Mouse (Mus musculus) MEL (cell line): ENCODE measurements around the gene Smc3. TPM values are rescaled to one million over a fixed set of nuclear protein-coding genes. Genes with fewer than 3 reads are reported as not detected.

Source experiments
- DNase-seq: peaks from one replicate; pipeline ENCODE4 v3.0.0; 2011; ENCODE audit warnings: low read depth, low spot score
- H3K27ac ChIP-seq: 2 replicates; pipeline ENCODE4 v1.5.1; 2012; ENCODE audit warnings: low read depth, mild to moderate bottlenecking, control low read depth, low read length, moderate library complexity; ENCODE audit not compliant: control insufficient read depth
- H3K27me3 ChIP-seq, 2 experiments: fragments of 150-350 bp in 1 of 2; sonication (generic) in 1 of 2; 2 replicates each; pipeline ENCODE4 v1.6.1; 2012; ENCODE audit warnings: low read length in 2 of 2, mild to moderate bottlenecking in 2 of 2, improper control_type of control experiment in 1 of 2, moderate library complexity in 1 of 2; ENCODE audit not compliant: insufficient read depth in 2 of 2, control insufficient read depth in 1 of 2
- H3K36me3 ChIP-seq, 2 experiments: 2 replicates each; pipeline ENCODE4 v1.6.1; 2012 to 2014; ENCODE audit warnings: low read length in 2 of 2, improper control_type of control experiment in 1 of 2, inconsistent platforms in 1 of 2, mild to moderate bottlenecking in 1 of 2; ENCODE audit not compliant: insufficient read depth in 2 of 2, control insufficient read depth in 1 of 2
- H3K4me1 ChIP-seq, 2 experiments: fragments of 150-350 bp in 1 of 2; sonication (generic) in 1 of 2; 2 replicates each; pipeline ENCODE4 v1.6.1; 2012; ENCODE audit warnings: low read length in 2 of 2, improper control_type of control experiment in 1 of 2, mild to moderate bottlenecking in 1 of 2; ENCODE audit not compliant: insufficient read depth in 2 of 2, control insufficient read depth in 1 of 2
- H3K4me3 ChIP-seq, 2 experiments: fragments of 150-350 bp in 1 of 2; sonication (generic) in 1 of 2; 2 replicates each; pipeline ENCODE4 v1.5.1; 2012; ENCODE audit warnings: low read depth in 2 of 2, low read length in 2 of 2, mild to moderate bottlenecking in 2 of 2, moderate library complexity in 2 of 2, control low read depth in 1 of 2, improper control_type of control experiment in 1 of 2; ENCODE audit not compliant: control insufficient read depth in 1 of 2, insufficient read depth in 1 of 2
- H3K79me2 ChIP-seq: 2 replicates; pipeline ENCODE4 v1.6.1; 2012; ENCODE audit warnings: mild to moderate bottlenecking, low read length, moderate library complexity; ENCODE audit not compliant: control insufficient read depth, poor library complexity, insufficient read depth
- H3K9ac ChIP-seq: 2 replicates; pipeline ENCODE4 v1.6.1; 2012; ENCODE audit warnings: low read depth, mild to moderate bottlenecking, control low read depth, low read length, moderate library complexity; ENCODE audit not compliant: control insufficient read depth, poor library complexity, severe bottlenecking
- H3K9me3 ChIP-seq: fragments of 150-350 bp; sonication (generic); replicated peaks from 2 replicates; pipeline ENCODE4 v1.6.1; 2012; ENCODE audit warnings: mild to moderate bottlenecking, low read length, improper control_type of control experiment, moderate library complexity; ENCODE audit not compliant: insufficient read depth
- BHLHE40 ChIP-seq: IDR thresholded peaks from 2 replicates; pipeline ENCODE4 v1.6.1; 2012; ENCODE audit warnings: low read depth, mild to moderate bottlenecking, inconsistent platforms, low read length, improper control_type of control experiment, borderline replicate concordance
- CHD1 ChIP-seq: IDR thresholded peaks from 2 replicates; pipeline ENCODE4 v1.6.1; 2012; ENCODE audit warnings: low read depth, mild to moderate bottlenecking, inconsistent platforms, low read length, improper control_type of control experiment
- CHD2 ChIP-seq: IDR thresholded peaks from 2 replicates; pipeline ENCODE4 v1.6.1; 2011; ENCODE audit warnings: low read length, improper control_type of control experiment
- CTCF ChIP-seq, 3 experiments: IDR thresholded peaks in 2 of 3; conservative IDR thresholded peaks in 1 of 3; 2 replicates each; pipeline ENCODE4 v1.5.1; 2011 to 2012; ENCODE audit warnings: low read length in 3 of 3, low read depth in 2 of 3, mild to moderate bottlenecking in 2 of 3, improper control_type of control experiment in 1 of 3, inconsistent platforms in 1 of 3, mixed read lengths in 1 of 3, moderate library complexity in 1 of 3; ENCODE audit not compliant: control insufficient read depth in 1 of 3, insufficient read depth in 1 of 3, poor library complexity in 1 of 3, severe bottlenecking in 1 of 3
- ELF1 ChIP-seq: IDR thresholded peaks from 2 replicates; pipeline ENCODE4 v1.6.1; 2014; ENCODE audit warnings: low read depth, mild to moderate bottlenecking, inconsistent platforms, low read length, improper control_type of control experiment, moderate library complexity
- GABPA ChIP-seq: IDR thresholded peaks from 2 replicates; pipeline ENCODE4 v1.6.1; 2012; ENCODE audit warnings: low read depth, mild to moderate bottlenecking, inconsistent platforms, low read length, improper control_type of control experiment, moderate library complexity
- KAT2A ChIP-seq: conservative IDR thresholded peaks from 2 replicates; pipeline ENCODE4 v1.6.1; 2012; ENCODE audit warnings: low read depth, low read length, improper control_type of control experiment, inconsistent platforms
- MAFK ChIP-seq: IDR thresholded peaks from 2 replicates; pipeline ENCODE4 v1.6.1; 2011; ENCODE audit warnings: low read depth, mild to moderate bottlenecking, low read length, improper control_type of control experiment, borderline replicate concordance
- NRF1 ChIP-seq: IDR thresholded peaks from 2 replicates; pipeline ENCODE4 v1.6.1; 2014; ENCODE audit warnings: low read depth, mild to moderate bottlenecking, inconsistent platforms, low read length, improper control_type of control experiment, moderate library complexity; ENCODE audit not compliant: poor library complexity, insufficient read depth, severe bottlenecking
- POLR2AphosphoS2 ChIP-seq: IDR thresholded peaks from 2 replicates; pipeline ENCODE4 v1.6.1; 2011; ENCODE audit warnings: low read length, improper control_type of control experiment
- RAD21 ChIP-seq: IDR thresholded peaks from 2 replicates; pipeline ENCODE4 v1.6.1; 2011; ENCODE audit warnings: mild to moderate bottlenecking, low read depth, low read length, improper control_type of control experiment
- RCOR1 ChIP-seq: IDR thresholded peaks from 2 replicates; pipeline ENCODE4 v1.6.1; 2012; ENCODE audit warnings: low read depth, mild to moderate bottlenecking, inconsistent platforms, low read length, improper control_type of control experiment
- SMC3 ChIP-seq: IDR thresholded peaks from 2 replicates; pipeline ENCODE4 v1.6.1; 2011; ENCODE audit warnings: low read depth, low read length, improper control_type of control experiment
- TCF12 ChIP-seq: IDR thresholded peaks from 2 replicates; pipeline ENCODE4 v1.6.1; 2014; ENCODE audit warnings: low read depth, mild to moderate bottlenecking, inconsistent platforms, low read length, improper control_type of control experiment, moderate library complexity
- UBTF ChIP-seq: IDR thresholded peaks from 2 replicates; pipeline ENCODE4 v1.6.1; 2012; ENCODE audit warnings: low read depth, mild to moderate bottlenecking, inconsistent platforms, low read length, improper control_type of control experiment, moderate library complexity, borderline replicate concordance; ENCODE audit not compliant: insufficient read depth
- USF1 ChIP-seq: IDR thresholded peaks from 2 replicates; pipeline ENCODE4 v1.6.1; 2014; ENCODE audit warnings: low read depth, mild to moderate bottlenecking, inconsistent platforms, low read length, improper control_type of control experiment, moderate library complexity
- USF2 ChIP-seq, 2 experiments: IDR thresholded peaks; 2 replicates each; pipeline ENCODE4 v1.6.1; 2011 to 2012; ENCODE audit warnings: improper control_type of control experiment in 2 of 2, low read length in 2 of 2, borderline replicate concordance in 1 of 2, inconsistent platforms in 1 of 2, low read depth in 1 of 2, mild to moderate bottlenecking in 1 of 2; ENCODE audit not compliant: insufficient read depth in 1 of 2
- ZC3H11A ChIP-seq: IDR thresholded peaks from 2 replicates; pipeline ENCODE4 v1.6.1; 2012; ENCODE audit warnings: low read depth, mild to moderate bottlenecking, inconsistent platforms, low read length, improper control_type of control experiment
- ZMIZ1 ChIP-seq: IDR thresholded peaks from 2 replicates; pipeline ENCODE4 v1.6.1; 2012; ENCODE audit warnings: low read depth, mild to moderate bottlenecking, inconsistent platforms, low read length, improper control_type of control experiment, moderate library complexity
- ZNF384 ChIP-seq: IDR thresholded peaks from 2 replicates; pipeline ENCODE4 v1.6.1; 2012; ENCODE audit warnings: low read depth, mild to moderate bottlenecking, inconsistent platforms, low read length, improper control_type of control experiment
- polyA plus RNA-seq, 2 experiments: library from polyadenylated mRNA; stranded (reverse) in 1 of 2; unstranded in 1 of 2; fragments of >175 nt in 1 of 2; fragments of >200 nt in 1 of 2; gene quantifications; 2 replicates each; pipeline versions ENCODE4 v1.2.1 to v1.2.4; 2012; ENCODE audit warnings: low replicate concordance in 2 of 2, low read depth in 1 of 2; ENCODE audit not compliant: insufficient read length in 2 of 2, insufficient read depth in 1 of 2, missing spikeins in 1 of 2
- total RNA-seq: library from RNA; depleted of rRNA; stranded (reverse); fragments of 300-350 nt; gene quantifications from 2 replicates; pipeline ENCODE4 v1.2.3, GENCODE M21; 2012

The Smc3 gene
- total and polyA plus RNA-seq, 3 experiments = 100 to 129 (median 118) TPM

- DNase-seq = no peak
Observed at GRCm38 (mm10) chr19:53648056-53648455, 47.9 kb downstream of the Smc3 start.

DNA sequence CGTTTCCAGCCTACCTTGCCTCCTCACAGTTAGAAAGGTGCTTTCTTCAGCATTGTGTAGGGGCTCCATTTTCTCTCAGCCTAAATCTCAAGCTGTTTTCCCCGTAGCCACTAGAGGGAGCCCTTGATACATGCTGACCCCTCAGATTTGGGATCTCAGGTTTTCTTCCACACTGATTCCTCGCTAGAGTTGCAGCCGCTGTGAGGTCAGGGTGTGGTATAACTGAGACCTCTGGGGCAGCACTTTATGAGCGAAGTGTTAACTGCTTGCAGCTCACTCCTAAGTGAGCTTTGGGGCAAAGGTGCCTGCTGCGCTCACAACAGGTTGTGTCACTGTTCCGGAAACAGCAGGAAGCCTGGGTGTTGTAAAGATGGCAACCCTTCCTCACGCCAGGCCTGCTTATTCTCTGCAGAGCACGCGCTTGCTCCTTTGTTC lies 48.6 kb downstream of the Smc3 start:
- Histone ChIP-seq H3K9ac (no peak overlapping the region), H3K4me1 (peaks cover 0 to 4% of the 10 kb centered on the region in 2 experiments; a peak in 1 of 4 replicates), H3K36me3 (peaks cover 0 to 14% of the 10 kb centered on the region in 2 experiments; a peak in 2 of 4 replicates), H3K27ac (no peak overlapping the region), H3K27me3 (no peaks in the 10 kb centered on the region), H3K4me3 (no peak overlapping the region), H3K79me2 (no peaks in the 10 kb centered on the region), H3K9me3 (no peaks in the 10 kb centered on the region)
- TF ChIP-seq USF2 (IDR thresholded peaks at IDR 0.05; ENCODE audit: borderline replicate concordance in 1 of 2, insufficient read depth in 1 of 2, low read depth in 1 of 2, low read length in 2 of 2) (no peak), BHLHE40 (0 out of 2 replicates have a peak, but pooled peaks have one; percentile 40), SMC3 (peak; percentile 85), ZNF384 (0 out of 2 replicates have a peak, but pooled peaks have one; percentile 34), CTCF (IDR thresholded peaks at IDR 0.05 in 2 of 3, conservative IDR thresholded peaks at IDR 0.05 in 1 of 3; ENCODE audit: control insufficient read depth in 1 of 3, insufficient read depth in 1 of 3, low read depth in 2 of 3, low read length in 3 of 3, poor library complexity in 1 of 3, severe bottlenecking in 1 of 3) (peak; percentile 83 to 100 (median 96)), RCOR1 (peak; percentile 55; the same call in 1 of the 2 replicates), KAT2A (no peak), ELF1 (no peak), NRF1 (no peak), GABPA (no peak), RAD21 (peak; percentile 87), ZC3H11A (peak; percentile 68), ZMIZ1 (no peak), CHD1 (no peak)
- DNase-seq = peak; percentile 80

More at GRCm38 (mm10) chr19:53648056-53648455, 47.9 kb downstream of the Smc3 start:
- Histone ChIP-seq H3K4me3 (no peak overlapping the region), H3K27ac (no peak overlapping the region), H3K4me1 (peaks cover 0 to 4% of the 10 kb centered on the region in 2 experiments; a peak in 1 of 4 replicates), H3K27me3 (no peaks in the 10 kb centered on the region), H3K9me3 (no peaks in the 10 kb centered on the region), H3K9ac (no peak overlapping the region), H3K79me2 (no peaks in the 10 kb centered on the region), H3K36me3 (peaks cover 0 to 19% of the 10 kb centered on the region in 2 experiments; a peak in 2 of 4 replicates)
- no peak for TF ChIP-seq CHD2
- TF ChIP-seq ELF1 = no peak
- no peak for TF ChIP-seq TCF12
- no peak for TF ChIP-seq MAFK
- no peak for TF ChIP-seq ZC3H11A
- TF ChIP-seq UBTF = no peak
- no peak for TF ChIP-seq POLR2AphosphoS2
- no peak for TF ChIP-seq USF1
- no peak for TF ChIP-seq GABPA
- TF ChIP-seq RAD21 = no peak
- TF ChIP-seq CTCF (IDR thresholded peaks at IDR 0.05 in 2 of 3, conservative IDR thresholded peaks at IDR 0.05 in 1 of 3; ENCODE audit: control insufficient read depth in 1 of 3, insufficient read depth in 1 of 3, low read depth in 2 of 3, low read length in 3 of 3, poor library complexity in 1 of 3, severe bottlenecking in 1 of 3) = no peak
